Mouse (Mus musculus) G1E (cell line): ENCODE measurements around the gene Slc24a3. TPM values are rescaled to one million over a fixed set of nuclear protein-coding genes. Genes with fewer than 3 reads are reported as not detected.

Experiments
- ATAC-seq: 2 replicates; pipeline ENCODE4 v1.8.0; 2016; ENCODE audit warnings: mild to moderate bottlenecking; ENCODE audit not compliant: insufficient number of reproducible peaks, poor library complexity, low FRiP score, severe bottlenecking; ENCODE audit errors: extremely low read depth
- DNase-seq: peaks from one replicate; pipeline ENCODE4 v3.0.0; 2012; ENCODE audit warnings: low spot score
- H3K27me3 ChIP-seq: 2 replicates; pipeline ENCODE4 v1.6.1; 2012; ENCODE audit warnings: mild to moderate bottlenecking, low read length, inconsistent platforms; ENCODE audit not compliant: insufficient read depth
- H3K36me3 ChIP-seq: replicated peaks from 2 replicates; pipeline ENCODE3; 2012; ENCODE audit warnings: mild to moderate bottlenecking, inconsistent platforms
- H3K4me1 ChIP-seq: 2 replicates; pipeline ENCODE4 v1.6.1; 2012; ENCODE audit warnings: low read depth, low read length, inconsistent platforms, mixed read lengths; ENCODE audit not compliant: insufficient read depth
- H3K4me3 ChIP-seq: 2 replicates; pipeline ENCODE4 v1.5.1; 2012; ENCODE audit warnings: low read depth, mild to moderate bottlenecking, inconsistent platforms, low read length, moderate library complexity, mixed read lengths
- H3K9me3 ChIP-seq: replicated peaks from 2 replicates; pipeline ENCODE4 v1.6.1; 2012; ENCODE audit warnings: inconsistent platforms
- CTCF ChIP-seq: IDR thresholded peaks from 2 replicates; pipeline ENCODE4 v1.5.1; 2012; ENCODE audit warnings: low read depth, low read length, inconsistent platforms, mixed read lengths
- GATA1 ChIP-seq: IDR thresholded peaks from 2 replicates; pipeline ENCODE4 v1.6.1; 2012; ENCODE audit warnings: borderline replicate concordance, low read length, inconsistent platforms, mixed read lengths
- GATA2 ChIP-seq: IDR thresholded peaks from 2 replicates; pipeline ENCODE4 v1.6.1; 2012; ENCODE audit warnings: low read depth, low read length, inconsistent platforms, borderline replicate concordance
- POLR2AphosphoS5 ChIP-seq: IDR thresholded peaks from 2 replicates; pipeline ENCODE4 v1.6.1; 2012; ENCODE audit warnings: low read depth, low read length, inconsistent platforms; ENCODE audit not compliant: insufficient replicate concordance
- TAL1 ChIP-seq: conservative IDR thresholded peaks from 2 replicates; pipeline ENCODE4 v1.6.1; 2012; ENCODE audit warnings: low read depth, low read length, inconsistent platforms, mixed read lengths
- polyA plus RNA-seq: library from polyadenylated mRNA; stranded (reverse); fragments of >175 nt; gene quantifications from 2 replicates; pipeline ENCODE4 v1.2.3, GENCODE M21; 2012
- total RNA-seq, 2 experiments: library from RNA; stranded (forward) in 1 of 2; stranded (reverse) in 1 of 2; fragments of 200-1000 nt in 1 of 2; fragments of >200 nt in 1 of 2; fragmentation: Nextera tagmentation in 1 of 2; gene quantifications; 2 replicates each; pipeline ENCODE4 v1.2.3; 2014 to 2017

Slc24a3 gene
- total and polyA plus RNA-seq, 3 experiments = 0.16 TPM; not detected in 2

DNA sequence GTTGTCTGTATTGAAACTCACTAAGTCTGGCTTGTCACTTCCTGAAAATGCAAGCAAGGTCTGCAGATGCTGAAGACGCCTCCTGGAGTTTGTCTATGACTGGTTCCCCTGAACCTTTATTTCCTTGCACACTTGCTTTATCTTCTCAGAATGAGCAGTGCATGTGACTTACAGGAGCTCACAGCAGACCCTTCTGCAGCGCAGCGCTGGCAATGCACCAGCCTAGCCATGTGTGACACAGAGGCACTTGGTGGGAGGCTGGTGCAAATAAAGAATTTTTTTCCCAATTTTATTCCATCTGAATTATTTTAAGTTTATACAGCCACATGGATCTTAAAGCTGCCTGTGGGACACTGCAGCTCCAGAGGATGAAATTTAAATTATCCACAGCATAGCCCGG is 452.1 kb downstream of the Slc24a3 start:
- H3K4me1 ChIP-seq = no peaks in the 10 kb centered on the region
- H3K27me3 ChIP-seq = no peaks in the 10 kb centered on the region
- DNase-seq = no peak
- no peak for TF ChIP-seq CTCF
- no peak for TF ChIP-seq GATA2
- no peak for TF ChIP-seq TAL1
- H3K9me3 ChIP-seq = peaks cover 38% of the 10 kb centered on the region
- no peak for ATAC-seq
- H3K36me3 ChIP-seq = no peaks in the 10 kb centered on the region
- no peak overlapping the region for H3K4me3 ChIP-seq

DNA sequence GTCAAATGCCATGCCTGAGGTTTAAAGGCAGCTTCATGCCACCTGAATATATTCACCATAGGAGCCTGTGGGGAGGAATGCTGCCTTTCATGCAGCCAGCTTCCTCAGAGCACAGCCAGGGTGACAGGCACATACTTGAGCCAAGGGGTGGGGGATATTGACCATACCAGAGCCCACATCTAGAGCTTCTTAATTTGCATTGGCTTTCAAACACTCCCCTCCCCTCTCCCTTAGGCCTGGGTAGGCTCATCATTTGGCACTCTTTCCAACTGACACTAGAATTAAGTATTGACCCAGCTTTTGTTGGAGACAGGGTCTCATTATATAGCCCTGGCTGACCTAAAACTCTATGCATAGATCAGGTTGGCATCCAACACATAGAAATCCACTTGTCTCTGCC is 453.2 kb downstream of the Slc24a3 start:
- H3K9me3 ChIP-seq = peaks cover 33% of the 10 kb centered on the region
- H3K4me1 ChIP-seq = no peaks in the 10 kb centered on the region
- no peak overlapping the region for H3K4me3 ChIP-seq
- no peaks in the 10 kb centered on the region for H3K27me3 ChIP-seq
- ATAC-seq (no peak), DNase-seq (no peak)
- no peak for TF ChIP-seq POLR2AphosphoS5
- no peak for TF ChIP-seq GATA1
- TF ChIP-seq CTCF = no peak
- TF ChIP-seq GATA2 = no peak
- no peak for TF ChIP-seq TAL1
- H3K36me3 ChIP-seq = no peaks in the 10 kb centered on the region

DNA sequence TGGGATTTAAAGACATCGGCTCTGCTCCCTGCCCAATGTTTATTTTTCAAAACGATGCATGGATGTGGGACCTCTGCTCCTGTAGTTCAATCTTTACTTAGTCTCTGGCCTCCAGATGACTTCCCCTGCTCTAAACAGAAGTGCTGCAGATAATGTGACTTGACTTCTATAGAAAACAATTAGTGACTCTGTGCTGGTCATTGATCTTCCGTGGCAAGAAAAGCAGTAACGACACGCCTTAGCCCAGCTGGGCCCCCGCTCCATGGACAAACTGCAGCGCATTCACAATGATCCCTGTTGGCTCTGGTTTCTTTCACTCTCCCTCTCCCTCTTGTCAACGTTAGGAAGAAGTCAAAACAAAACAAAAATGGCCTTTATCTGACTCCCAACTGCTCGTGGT is 453.6 kb downstream of the Slc24a3 start:
- ATAC-seq (no peak), DNase-seq (no peak)
- H3K36me3 ChIP-seq = no peaks in the 10 kb centered on the region
- no peaks in the 10 kb centered on the region for H3K4me1 ChIP-seq
- TF ChIP-seq POLR2AphosphoS5 = no peak
- TF ChIP-seq TAL1 = no peak
- TF ChIP-seq GATA1 = no peak
- TF ChIP-seq CTCF = no peak
- TF ChIP-seq GATA2 = no peak
- H3K27me3 ChIP-seq = no peaks in the 10 kb centered on the region
- H3K4me3 ChIP-seq = no peak overlapping the region
- peaks cover 29% of the 10 kb centered on the region for H3K9me3 ChIP-seq

DNA sequence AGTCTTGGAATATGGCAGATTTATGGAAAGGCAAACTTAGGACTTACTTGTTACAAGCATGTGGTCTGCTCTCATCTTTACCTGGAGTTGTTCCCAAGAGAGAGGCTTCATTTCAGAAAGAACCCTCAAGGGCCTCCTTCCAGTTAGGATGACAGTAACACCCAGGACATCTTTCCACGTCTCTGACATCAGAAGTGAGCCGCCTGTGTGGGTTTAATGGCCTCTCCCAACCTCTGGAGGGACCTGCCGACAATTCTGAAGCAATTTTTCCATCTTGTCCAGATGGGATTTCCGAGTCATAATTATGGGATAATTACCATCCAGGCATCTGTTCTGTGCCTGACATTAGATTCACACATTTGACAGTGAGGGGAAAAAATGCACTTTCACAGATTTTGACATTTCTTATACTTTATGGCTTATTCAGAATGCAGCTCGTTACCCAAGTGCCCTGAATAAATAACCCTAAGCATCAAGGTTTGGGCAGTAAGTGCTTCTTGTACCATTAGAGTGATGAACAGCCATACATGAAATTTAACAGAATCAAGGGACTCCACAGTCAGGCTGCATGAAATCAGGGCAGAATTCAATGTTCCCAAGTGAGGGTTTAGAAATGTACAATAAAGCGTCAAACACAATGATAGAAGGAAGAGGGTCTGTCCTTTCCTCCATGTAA is 463.7 kb downstream of the Slc24a3 start:
- Histone ChIP-seq H3K4me3 (no peak overlapping the region), H3K27me3 (no peaks in the 10 kb centered on the region), H3K9me3 (peaks cover 18% of the 10 kb centered on the region), H3K36me3 (no peaks in the 10 kb centered on the region), H3K4me1 (no peaks in the 10 kb centered on the region)
- no peak for TF ChIP-seq POLR2AphosphoS5
- no peak for TF ChIP-seq GATA2
- no peak for TF ChIP-seq TAL1
- TF ChIP-seq GATA1 = no peak
- TF ChIP-seq CTCF = no peak
- no peak for DNase-seq
- no peak for ATAC-seq

DNA sequence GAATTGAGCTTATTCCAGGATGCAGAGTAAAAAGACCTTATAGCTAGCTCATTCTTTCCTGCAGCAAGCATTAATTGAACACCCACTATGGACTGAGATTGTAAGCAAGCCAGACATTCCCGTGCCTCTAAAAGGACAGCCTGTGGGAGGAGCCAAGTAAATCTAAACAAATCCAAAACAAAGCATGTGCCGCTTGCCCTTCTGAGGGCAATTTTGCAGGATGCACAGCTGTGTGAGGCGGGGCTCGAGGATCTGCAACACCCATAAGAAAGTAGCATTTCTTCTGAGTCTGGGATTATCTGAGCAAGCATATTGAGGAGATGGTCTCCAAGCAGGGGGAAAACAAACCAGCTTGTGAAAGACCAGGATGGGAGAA is 464.2 kb downstream of the Slc24a3 start:
- ATAC-seq (no peak), DNase-seq (no peak)
- Histone ChIP-seq H3K36me3 (no peaks in the 10 kb centered on the region), H3K4me3 (no peak overlapping the region), H3K27me3 (no peaks in the 10 kb centered on the region), H3K4me1 (no peaks in the 10 kb centered on the region), H3K9me3 (peaks cover 22% of the 10 kb centered on the region)
- TF ChIP-seq TAL1 (no peak), POLR2AphosphoS5 (no peak), GATA2 (no peak), CTCF (no peak), GATA1 (no peak)

- DNase-seq = no peak
- H3K9me3 ChIP-seq = peaks cover 30% of the 10 kb centered on the region
- no peaks in the 10 kb centered on the region for H3K4me1 ChIP-seq
- no peak overlapping the region for H3K4me3 ChIP-seq
- TF ChIP-seq TAL1 = no peak
- TF ChIP-seq GATA1 = no peak
- no peak for TF ChIP-seq GATA2
- no peak for TF ChIP-seq POLR2AphosphoS5
- TF ChIP-seq CTCF = no peak
- H3K27me3 ChIP-seq = no peaks in the 10 kb centered on the region
- no peaks in the 10 kb centered on the region for H3K36me3 ChIP-seq
- ATAC-seq = no peak
These were observed 466.3 kb downstream of the Slc24a3 start for GRCm38 (mm10) chr2:145633811-145634210.
